Mouse (Mus musculus) thymus, adult 2 months (tissue): Measurements from ENCODE around the gene Rhog.

ENCODE experiments used
- CTCF ChIP-seq: fragments of 200-500 bp; IDR thresholded peaks from 2 replicates; pipeline ENCODE4 v1.5.1; 2012; ENCODE audit warnings: mild to moderate bottlenecking, control low read depth, low read length, moderate library complexity, borderline replicate concordance; ENCODE audit not compliant: control insufficient read depth, poor library complexity, insufficient read depth; ENCODE audit errors: extremely low read depth
- POLR2A ChIP-seq: fragments of 200-500 bp; IDR thresholded peaks from 2 replicates; pipeline ENCODE4 v1.6.1; 2012; ENCODE audit warnings: mild to moderate bottlenecking, low read length, control low read depth, moderate library complexity; ENCODE audit not compliant: control insufficient read depth, poor library complexity, insufficient read depth; ENCODE audit errors: extremely low read depth

DNA sequence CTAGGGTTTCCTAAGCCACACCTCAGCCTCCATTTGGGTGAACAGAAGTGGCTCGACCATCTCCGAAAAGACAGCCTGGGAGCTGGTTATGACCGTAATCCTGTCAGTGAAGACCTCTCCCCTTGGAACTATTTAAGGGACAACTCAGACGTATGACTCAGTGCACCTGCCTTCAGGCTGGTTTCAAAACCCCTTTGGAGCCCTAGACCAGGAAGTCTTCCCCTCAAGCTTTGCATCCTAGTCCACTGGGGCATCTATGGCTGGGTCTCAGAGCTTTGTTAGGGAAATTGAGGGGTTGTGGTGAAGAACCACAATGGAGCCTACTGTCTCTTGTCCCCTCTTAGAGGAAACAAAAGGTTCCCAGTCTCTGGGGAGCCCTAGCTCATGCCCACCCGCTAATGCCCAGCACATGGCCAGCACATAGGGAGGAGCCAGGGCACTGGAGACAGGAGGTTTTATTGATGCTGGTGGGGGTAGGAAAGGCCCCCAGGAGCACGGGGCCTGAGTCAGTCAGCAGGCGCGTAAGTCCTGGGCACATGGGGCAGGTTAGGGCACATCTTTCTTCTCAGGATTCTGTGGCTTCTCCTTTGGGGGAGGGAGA, 17.1 kb downstream of the Rhog start:
- TF ChIP-seq CTCF (no peak), POLR2A (no peak)
